Mouse (Mus musculus) ES-E14 (cell line): ENCODE results near the gene Lig3.
"Not testable (repeated sequence)": the region's sequence is repeated elsewhere in the genome, so short reads cannot be mapped to it uniquely, and the experiment has no call there.

Experiments used
- CHD2 ChIP-seq: IDR thresholded peaks from 2 replicates; pipeline ENCODE4 v1.6.1; 2014; ENCODE audit warnings: mild to moderate bottlenecking, low read depth, low read length, inconsistent platforms
- HCFC1 ChIP-seq: IDR thresholded peaks from 2 replicates; pipeline ENCODE4 v1.6.1; 2012; ENCODE audit warnings: low read length, inconsistent platforms, borderline replicate concordance; ENCODE audit not compliant: insufficient read depth
- MAFK ChIP-seq: IDR thresholded peaks from 2 replicates; pipeline ENCODE4 v1.6.1; 2014; ENCODE audit warnings: mild to moderate bottlenecking, low read depth, low read length, inconsistent platforms; ENCODE audit not compliant: insufficient read depth
- ZC3H11A ChIP-seq: IDR thresholded peaks from 2 replicates; pipeline ENCODE4 v1.6.1; 2012; ENCODE audit warnings: low read depth, mild to moderate bottlenecking, inconsistent platforms, low read length, borderline replicate concordance
- ZNF384 ChIP-seq: IDR thresholded peaks from 2 replicates; pipeline ENCODE4 v1.6.1; 2012; ENCODE audit warnings: low read depth, low read length, inconsistent platforms

DNA sequence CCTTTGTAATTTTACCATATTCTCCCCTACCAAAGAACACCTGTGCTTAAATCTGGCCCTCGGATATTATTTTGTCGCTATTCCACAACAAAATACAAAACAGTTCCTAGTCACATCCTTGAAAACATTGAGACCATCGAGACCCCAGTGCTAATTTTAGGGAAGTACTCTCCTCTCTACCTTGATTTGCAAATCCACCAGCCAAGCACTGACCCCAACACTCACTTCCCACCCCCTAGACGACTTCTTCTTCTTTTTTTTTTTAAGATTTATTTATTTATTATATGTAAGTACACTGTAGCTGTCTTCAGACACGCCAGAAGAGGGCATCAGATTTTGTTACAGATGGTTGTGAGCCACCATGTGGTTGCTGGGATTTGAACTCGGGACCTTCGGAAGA is 53.5 kb downstream of the Lig3 start:
- TF ChIP-seq CHD2, MAFK, HCFC1, ZNF384, ZC3H11A: not testable (repeated sequence)
